Mouse (Mus musculus) CD4-positive, CD25-positive, alpha-beta regulatory T cell, adult 2 months (primary cell): Measurements from ENCODE around the gene Nfia.
A peak's percentile ranks its signal among the peaks of the same experiment; 100 is the strongest.

Experiments
- DNase-seq: peaks from one replicate; pipeline ENCODE4 v3.0.0-alpha.2; 2012; ENCODE audit warnings: low read depth, low spot score

Nfia gene

GRCm38 (mm10) chr4:97868307-97868937 lies 95.9 kb downstream of the Nfia start:
- no peak for DNase-seq

DNA sequence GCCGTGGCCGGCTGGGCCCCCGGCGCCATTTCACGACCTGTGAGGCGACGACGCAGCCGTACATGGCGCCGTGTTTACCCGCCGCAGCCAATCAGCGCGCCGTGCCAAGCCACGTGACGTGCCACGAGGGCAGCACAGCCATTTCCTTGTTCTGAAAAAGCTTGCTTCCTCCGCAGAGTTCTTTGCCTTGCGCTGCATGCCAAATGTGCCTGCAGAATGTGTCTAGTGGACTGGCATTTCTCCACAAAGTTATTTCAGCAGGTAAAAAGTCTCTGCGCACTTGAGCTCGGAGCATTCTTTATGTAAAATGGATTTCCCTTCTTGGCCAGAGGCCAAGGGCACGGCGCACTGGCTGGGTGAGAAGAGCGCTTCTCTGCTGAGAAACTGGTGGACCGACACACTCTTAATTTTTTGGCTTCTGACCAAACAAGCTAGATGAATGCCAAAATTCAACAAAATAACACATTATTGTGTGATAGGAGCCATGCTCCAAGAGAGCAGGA lies 96.5 kb downstream of the Nfia start:
- no peak for DNase-seq

DNA sequence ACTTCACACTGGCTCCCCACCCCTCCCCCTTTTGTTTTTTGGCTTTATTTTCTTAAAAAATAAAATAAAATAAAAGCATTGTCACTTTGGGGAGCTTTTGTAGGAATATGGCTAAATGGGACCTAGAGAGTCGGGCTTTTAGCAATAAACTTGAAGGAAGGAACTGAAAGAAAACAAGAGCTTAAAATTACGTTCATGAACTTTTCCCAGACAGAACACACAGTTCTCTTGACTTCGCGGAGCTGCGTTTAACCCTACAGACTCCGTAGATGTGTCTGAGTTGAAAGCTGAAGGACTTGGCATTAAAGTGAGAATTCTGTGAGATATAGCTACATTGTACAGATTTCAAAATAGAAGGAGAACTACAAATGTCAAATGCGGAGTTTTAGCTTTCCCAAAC lies 96.9 kb downstream of the Nfia start:
- no peak for DNase-seq

- peak; percentile 27 for DNase-seq
These were observed 99.4 kb downstream of the Nfia start for GRCm38 (mm10) chr4:97871770-97872439.

- no peak for DNase-seq
These were observed 102.4 kb downstream of the Nfia start for GRCm38 (mm10) chr4:97874916-97875315.

- DNase-seq: no peak
These were observed 103.4 kb downstream of the Nfia start for GRCm38 (mm10) chr4:97875901-97876300.

GRCm38 (mm10) chr4:97879696-97880095 lies 107.2 kb downstream of the Nfia start:
- no peak for DNase-seq

DNA sequence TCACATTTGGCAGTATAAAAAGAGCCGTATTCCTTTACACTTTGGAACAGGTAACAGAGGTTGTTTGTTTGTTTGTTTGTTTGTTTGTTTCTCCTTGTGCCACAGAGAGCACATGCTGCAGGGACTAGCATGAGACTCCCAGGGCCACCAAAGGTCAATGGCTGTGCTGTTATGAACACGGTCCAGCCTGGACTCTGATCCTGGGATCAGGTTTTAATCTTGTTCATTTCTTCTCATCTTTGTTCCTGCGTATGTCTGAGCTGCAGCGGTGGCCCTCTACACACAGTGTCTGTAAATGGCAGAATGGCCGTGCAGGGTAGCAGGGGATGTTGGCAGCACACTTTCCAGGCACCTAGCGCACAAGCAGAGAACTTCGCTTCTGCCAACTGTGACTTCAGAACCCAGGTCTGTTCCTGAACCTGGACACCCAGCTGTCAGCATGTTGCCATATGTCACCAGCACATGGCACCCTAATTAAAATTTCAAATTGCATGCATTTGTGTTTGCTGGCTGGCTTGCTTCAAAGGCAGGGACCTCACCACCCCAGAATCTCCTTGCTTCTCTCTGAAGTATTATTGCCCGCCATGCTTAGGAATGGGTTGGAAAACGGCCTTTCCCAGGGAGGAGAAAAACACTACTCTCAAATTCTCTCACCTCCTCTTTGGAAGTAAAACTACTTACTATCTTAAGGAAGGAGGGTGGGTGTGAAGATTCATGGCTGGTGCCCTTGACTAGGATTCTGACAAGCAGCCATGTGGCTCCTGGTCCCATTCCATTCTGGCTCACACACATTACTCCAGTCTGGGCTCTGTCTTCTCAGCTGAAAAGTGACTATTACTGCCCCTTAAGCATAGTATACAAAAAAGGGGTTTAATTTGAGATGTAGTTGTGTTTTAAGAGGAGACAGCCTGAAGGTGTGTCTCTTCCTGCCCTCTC lies 107.9 kb downstream of the Nfia start:
- DNase-seq: no peak

DNA sequence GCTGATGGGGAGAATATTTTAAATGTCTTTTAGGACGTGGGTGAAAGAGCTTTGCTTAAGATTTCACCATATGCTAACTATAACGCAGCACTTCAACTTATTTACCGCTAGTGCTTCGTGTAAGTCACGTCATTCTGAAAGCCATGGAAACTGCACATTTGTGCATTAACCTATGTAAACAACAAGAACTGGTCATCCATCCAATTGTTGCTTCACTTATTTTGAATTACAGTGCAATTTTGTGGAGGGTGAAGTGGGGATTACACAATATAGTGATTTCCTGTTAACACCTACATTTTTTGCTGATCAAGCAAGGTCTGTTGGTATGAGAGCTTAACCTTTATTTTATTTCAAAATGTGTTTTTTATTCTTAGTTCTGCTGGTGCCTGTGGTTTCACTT lies 113.0 kb downstream of the Nfia start:
- peak; percentile 31 for DNase-seq

GRCm38 (mm10) chr4:97886220-97886619 lies 113.7 kb downstream of the Nfia start:
- no peak for DNase-seq

- DNase-seq: no peak
These were observed 114.7 kb downstream of the Nfia start for GRCm38 (mm10) chr4:97887228-97887627.

DNA sequence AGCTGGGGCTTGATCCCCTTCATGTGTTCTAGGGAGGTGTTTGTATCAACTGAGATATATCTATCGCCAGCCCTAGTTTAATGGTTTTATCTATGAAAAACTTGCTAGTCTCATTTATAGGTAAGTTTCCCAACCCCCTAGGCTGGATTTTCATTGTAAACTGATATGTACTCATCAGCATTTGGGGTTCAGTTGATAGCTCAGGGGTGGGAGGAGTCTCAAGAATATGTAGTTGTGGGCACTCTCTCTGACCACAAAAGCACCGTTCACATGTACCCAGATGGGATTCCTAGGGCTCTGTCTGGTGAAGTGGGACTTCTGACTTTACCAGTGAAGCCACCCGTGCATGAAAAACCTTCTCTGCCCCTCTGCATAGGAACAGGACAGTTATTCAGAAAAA lies 118.5 kb downstream of the Nfia start:
- no peak for DNase-seq

- DNase-seq: no peak
These were observed 119.1 kb downstream of the Nfia start for GRCm38 (mm10) chr4:97891611-97892010.

- DNase-seq: no peak
These were observed 121.7 kb downstream of the Nfia start for GRCm38 (mm10) chr4:97893915-97894884.

GRCm38 (mm10) chr4:97895940-97896339 lies 123.4 kb downstream of the Nfia start:
- DNase-seq: no peak

GRCm38 (mm10) chr4:97900256-97900944 lies 127.9 kb downstream of the Nfia start:
- no peak for DNase-seq

DNA sequence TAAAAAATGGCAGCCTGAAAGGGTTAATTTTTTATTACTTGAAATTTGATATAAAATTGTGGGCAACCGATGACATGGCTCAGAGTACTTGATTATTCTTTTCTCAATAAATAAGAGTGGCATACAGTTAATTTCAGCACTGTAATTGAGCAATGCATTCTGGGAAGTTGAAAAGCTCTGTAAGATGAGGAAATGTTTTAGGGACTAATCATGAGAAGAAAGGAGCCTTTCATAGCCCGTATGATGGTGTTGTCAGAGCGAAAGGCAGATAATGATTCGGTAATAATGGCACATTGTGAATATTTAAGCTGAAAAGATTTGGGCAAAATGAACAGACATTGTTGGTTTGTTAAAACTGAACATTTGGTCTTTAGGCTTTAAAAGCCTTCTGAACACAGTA lies 133.3 kb downstream of the Nfia start:
- DNase-seq: no peak

DNA sequence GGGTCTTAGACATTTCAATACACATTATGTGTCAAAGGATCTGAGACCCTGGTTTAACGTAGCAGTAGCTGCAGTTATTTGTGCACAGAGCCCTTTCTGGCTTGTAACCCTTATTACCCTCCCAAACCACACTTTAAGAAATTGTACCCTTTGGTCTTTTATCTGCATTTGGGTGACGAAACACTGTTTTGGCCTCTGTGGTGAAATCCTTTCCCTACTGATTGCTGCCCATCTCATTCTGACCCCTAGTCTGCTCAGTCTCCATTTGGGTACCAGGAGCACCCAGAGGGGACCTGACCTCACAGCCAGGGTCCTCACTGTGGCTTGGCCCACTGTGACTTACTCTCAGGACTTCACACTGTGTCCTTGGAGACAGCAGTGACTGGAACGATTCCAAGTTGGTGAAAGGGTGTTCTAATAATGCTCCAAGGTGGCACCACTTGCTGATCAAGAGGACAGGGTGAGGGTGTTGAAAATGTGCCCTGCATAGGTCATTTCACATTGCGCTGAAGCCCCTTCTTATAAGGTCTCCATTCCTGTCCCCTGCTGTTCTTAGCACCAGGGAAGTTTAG lies 136.1 kb downstream of the Nfia start:
- no peak for DNase-seq

GRCm38 (mm10) chr4:97910115-97910776 lies 137.7 kb downstream of the Nfia start:
- DNase-seq: no peak
